Mouse (Mus musculus): ENCODE measurements at regions not wholly inside any gene's neighbourhood (a gene's known extent, or its start where the extent isn't known, plus 50 kb on each side); places are given as distances from the start of the nearest gene placed in this dataset.

DNA sequence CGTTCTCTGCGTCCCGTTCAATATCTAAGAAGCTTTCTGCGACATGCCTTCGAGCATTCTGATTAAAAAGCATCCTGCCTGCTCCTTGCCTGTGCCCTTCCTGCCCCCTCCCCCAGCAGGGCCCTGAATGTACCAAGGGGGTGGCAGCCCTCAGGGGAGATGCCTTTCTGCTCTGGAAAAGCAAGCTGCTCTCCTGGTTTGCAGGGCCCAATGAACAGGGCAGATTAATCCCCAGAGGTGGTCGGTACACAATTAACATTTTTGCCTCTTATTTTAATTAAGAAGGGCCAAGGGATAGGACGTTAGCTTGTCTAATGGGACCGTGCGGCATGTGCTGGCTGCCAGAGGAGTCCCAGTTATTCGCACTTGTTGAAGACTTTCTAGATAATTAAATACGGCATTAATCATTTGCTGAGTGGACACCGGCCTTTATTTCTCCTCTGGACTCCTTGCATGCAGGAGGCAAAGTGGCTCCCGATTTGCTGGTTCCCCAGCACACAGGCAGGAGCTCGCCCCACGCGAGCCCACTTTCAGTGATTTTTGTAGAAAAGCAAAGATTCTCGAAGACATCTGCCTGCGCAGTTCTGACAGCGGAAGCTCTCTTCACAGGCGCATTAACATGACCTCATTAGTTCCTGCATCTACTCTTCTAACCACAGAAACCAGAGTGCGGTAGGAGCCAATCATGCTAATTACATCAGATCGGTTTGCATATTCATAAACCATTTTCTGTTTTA is 336.8 kb upstream of the 4930535I16Rik start:
- DNase-seq (ENCODE audit: low spot score): no peak

DNA sequence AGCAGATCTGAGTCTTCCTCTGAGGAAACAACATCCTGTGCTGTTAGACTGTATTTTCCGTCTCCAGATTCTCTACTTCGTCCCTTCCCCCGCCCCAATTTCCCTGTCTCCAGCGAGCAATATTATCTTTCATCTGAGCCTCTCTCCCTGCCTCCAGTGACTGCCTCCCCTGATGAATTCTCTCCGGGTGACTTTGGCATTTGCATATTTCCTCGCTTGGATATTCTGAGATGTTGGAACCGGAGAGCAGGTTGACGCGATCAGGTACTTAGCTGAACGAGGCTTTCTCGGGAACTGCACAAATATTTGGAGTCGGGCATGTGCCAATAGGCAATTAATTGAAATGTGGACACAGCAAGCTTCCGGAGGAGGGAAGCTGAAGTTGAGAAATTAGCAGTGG is 323.8 kb upstream of the 4930535I16Rik start:
- no peak for DNase-seq (ENCODE audit: low spot score)

DNA sequence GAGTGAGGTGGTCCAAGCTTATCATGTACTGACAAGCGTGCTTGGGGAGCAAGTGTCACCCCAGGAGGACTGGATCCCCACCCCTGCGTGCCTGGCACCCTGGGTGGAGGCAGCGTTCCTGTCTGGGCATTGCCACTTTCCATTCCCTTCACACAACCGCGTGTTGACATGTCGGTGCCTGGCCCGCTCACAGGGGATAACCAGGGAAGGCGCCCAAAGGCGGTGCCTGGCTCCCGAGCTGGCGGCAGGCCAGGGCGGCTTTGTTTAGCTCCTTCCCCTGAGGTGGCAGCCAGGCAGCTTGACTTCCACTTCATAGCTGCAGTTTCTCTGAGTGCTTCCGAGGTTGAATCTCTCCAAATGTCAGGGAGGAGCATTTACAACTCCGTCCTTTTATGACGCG is 318.7 kb upstream of the 4930535I16Rik start:
- DNase-seq (ENCODE audit: low spot score): peak; percentile 66

DNA sequence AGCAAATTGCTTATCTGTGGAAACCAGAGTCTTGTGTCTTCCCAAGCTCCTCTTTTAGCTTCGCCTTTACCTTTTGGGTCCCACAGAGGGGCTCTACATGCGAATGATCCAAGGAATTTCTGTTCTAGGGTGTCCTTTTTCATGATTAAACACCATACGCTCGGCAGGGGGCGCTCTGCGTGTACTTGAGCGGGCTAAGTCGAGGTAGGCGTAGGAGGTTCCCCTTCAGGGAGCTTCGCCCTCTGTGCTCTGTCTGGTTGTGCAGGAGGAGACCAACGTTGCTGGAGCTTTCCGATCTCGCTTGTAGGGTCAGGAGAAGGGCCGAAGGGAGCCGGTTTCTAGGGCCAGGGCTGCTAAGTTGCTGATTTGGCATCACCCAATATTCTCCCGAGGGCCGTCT is 310.7 kb upstream of the 4930535I16Rik start:
- peak; percentile 47 for DNase-seq (ENCODE audit: low spot score)

DNA sequence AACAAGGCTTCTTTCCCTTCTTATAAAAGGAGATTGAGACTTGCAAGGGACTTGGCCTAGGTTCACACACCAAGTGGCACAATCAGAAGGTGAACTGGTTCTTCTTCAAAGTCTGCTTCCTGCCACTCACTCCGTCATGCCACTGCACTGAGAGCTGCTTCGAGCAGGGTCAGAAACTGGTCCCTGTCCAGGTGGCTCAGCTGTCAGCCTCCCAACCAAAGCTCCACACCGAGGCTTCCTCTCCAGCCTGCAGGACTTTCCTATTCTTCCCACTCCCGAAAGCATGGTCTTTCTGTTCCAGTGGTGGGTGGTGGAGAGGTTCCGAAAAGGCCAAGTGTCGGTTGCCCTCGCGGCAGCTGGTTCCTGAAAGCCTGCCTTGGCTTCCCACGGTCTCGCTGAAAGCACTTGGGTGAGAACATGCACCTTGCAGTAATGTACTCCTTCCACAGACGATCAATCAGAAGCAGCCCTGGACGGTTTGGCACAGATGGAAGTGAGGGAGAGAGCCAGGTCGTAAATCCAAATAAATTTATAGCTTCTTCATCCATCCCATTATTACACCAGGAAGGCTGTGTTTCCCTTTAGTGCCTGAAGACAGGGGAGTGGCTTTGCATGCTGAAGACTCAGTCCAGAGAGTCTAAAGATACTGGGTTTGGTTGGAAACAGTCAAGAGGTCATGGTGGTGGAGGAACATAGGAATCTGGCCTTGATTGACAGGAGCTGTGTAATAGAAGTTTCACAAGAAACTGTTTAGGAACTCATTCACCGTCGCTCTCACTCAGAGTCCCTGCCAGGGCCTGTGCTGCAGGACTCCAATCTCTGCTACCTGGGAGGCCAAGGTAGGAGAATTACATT is 306.1 kb upstream of the 4930535I16Rik start:
- DNase-seq (ENCODE audit: low spot score): no peak

DNA sequence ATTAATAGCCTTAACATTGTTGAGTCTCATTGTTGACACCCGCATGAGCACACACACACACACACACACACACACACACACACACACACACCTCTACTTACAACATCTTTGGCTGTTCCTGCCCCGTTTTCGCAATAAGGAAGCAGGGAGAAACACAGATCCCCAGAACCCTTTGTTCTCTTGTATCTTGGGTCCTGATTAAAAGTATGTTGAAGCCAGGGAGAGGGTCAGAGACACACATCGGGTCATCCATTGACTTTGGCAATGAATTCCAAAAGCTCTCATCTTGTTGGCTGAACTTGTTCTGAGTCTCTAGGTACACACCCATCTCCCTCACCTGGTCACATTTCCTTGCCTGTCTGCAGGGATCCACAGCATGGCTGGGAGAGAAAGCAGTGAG is 303.9 kb upstream of the 4930535I16Rik start:
- DNase-seq (ENCODE audit: low spot score): no peak

DNA sequence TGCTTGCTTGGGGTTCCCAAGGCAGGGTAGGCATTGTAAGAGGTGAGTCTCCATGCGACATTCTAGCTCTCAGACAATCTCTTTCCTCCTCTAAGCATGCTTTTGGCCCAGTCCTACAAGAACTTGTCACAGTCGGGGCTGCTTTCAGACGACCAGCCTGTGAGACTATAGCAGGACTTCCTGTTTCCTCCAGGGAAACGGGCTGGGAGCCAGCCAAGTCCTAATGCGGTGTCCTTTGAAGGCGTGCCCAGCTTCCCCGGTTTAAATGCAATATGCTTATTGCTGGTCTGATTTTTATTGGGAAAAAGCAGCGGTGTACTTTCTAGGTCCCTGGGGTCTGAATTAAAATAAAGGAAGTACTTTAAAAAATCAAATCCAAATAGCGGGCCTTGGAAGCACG is 299.4 kb upstream of the 4930535I16Rik start:
- peak; percentile 76 for DNase-seq (ENCODE audit: low spot score)

DNA sequence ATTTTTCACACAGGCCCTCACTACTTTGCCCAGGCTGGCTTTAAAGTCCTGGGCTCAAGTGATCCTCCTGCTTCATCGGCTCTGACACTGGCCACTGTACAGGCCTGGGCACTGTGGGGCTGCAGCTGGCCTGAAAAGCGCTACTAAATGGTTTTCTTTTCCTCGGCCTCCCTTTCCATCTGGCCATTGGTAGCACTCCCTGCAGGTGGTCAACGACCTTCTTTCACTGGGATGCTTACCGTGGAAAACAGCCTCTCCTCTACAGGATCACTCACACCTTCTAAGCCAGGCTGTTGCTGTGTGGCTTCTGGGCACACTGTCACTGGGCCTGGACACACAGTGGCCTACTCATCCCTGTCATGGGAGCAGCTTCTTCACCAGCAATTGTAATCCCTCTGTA is 298.5 kb upstream of the 4930535I16Rik start:
- no peak for DNase-seq (ENCODE audit: low spot score)

DNA sequence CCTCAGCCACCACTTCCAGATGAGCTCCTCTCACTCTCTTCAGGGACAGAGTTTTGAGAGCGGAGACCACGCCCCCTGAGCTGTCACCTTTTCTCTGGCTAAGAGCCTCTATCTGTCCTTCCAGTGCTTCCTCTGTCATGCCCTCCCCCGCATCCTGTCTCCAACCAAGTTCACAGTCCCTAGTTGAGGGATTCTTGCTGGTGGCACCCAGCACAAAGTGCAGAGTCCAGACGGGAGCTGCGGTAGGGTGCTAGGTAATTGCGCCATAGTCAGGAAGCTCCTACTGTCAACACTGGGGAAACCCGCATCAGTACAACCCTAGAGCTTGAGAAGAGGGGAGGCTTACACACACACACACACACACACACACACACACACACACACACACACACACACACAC is 297.3 kb upstream of the 4930535I16Rik start:
- DNase-seq (ENCODE audit: low spot score): no peak

DNA sequence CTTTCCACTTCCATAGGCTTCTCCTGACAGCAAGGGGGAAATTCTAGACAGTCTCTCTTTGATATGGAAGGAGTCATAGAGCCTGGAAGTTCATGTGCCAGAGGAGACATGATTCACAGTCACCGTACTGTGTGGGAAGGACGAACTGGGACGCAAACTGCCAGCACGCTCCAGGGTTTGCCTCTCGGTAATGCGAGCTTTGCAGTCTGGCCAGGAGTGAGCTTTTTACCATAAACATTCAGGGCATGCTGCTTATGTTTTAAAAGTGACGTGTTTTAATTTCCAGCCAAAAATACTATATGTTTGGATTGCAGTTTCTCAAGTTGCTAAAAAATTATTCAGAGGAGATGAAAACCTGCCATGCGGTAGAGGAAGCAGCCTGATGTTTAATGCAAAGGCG is 292.3 kb upstream of the 4930535I16Rik start:
- no peak for DNase-seq (ENCODE audit: low spot score)

DNA sequence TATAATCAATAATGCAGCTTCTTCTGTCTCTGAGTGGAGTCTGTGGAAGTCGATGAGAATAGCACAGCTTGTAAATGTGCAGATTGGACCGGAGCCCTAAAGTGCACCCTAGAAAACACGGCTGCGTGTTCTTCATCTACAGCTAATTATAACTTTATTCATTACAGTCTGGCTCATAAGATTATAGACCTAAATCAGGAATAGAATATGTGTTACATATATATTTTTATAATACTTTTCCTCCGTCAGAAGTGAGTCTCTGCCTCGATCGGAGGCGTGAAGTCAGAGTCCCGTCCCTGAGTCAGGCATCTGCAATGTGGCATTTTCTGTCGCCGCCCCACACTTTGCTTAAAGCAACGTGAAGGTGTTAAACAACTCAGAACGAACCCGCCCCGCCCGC is 288.7 kb upstream of the 4930535I16Rik start:
- no peak for DNase-seq (ENCODE audit: low spot score)

DNA sequence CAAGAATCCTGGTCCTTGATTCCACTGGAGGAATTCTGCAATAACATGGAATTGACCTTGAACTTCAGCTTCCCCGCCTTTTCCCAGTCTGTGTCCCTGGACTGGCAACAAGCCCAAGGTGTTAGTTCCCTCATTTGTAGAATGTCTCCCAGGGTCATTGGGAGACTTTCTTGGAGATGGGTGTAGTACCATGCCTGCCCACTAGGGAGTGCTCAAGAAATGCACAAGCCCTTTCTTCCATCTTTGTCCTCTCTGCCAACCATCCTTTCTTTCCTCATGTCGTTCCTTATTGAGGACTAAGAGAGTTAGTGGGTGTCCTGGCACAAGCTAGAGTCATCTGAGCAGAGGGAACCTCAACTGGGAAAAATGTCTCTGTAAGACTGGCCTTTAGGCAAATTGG is 285.9 kb upstream of the 4930535I16Rik start:
- no peak for DNase-seq (ENCODE audit: low spot score)

DNA sequence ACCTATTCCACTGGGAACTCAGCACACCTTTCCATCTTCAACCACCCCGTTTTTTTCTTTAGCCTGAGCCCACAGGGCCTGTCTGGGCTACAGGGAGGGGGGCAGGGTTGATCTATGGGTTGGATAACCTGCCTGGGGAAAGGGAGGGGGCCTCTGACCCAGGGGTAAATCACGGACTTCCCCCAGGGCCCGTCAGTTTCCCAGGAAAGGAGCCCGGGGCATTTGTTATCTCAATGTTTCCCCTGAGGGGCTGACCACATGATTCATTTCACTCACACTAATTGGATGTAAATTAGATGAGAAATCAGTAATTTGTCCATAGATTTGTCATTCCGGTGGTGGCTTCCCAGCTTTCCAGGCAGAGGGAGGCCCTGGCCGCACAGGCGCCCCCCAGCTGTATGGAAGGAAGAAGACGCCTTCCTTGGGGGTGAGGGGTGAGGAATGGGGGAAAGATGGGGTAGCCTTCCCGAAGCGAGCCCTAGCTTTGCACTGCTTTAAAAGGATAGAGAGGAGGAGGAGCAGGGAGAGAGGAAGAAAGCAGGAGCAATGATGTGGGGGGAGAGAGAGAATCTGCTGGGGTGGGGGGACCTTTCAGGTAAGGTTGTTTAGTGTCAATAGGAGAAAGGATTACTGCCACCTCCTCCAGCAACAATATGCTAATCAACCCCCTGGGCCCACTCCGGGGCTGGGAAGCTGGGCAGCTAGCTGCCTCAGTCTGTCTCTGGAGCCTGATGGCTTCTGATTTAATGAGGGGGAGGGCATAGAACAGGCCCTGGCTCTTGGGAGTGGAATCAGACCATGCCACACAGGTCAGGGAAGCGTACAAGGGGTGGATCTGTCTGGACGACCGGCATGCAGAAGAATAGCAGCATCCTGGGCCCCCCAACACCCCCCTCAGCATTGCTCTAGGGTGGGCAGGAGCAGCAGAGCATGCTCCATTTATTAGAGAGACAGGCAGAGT is 282.3 kb upstream of the 4930535I16Rik start:
- no peak for DNase-seq (ENCODE audit: low spot score)

DNA sequence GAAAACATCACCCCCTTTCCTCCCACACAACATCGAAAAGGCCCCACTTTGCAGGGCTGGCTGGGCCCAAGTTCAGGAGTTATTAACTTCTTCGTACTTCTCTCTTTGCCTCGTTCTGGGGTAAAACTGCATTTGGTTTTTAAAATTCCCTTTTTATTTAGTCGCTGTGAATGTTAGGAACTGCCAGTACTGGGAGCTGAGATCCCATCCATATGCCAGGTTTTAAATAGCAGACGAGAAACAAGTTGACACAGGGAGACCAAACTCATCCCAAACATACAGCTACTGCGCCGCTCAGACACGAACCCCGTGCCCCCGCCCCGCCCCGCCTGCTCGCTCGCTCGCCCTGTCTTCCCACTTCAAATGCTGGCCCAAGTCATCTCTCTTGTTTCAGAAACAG is 281.0 kb upstream of the 4930535I16Rik start:
- DNase-seq (ENCODE audit: low spot score): no peak

DNA sequence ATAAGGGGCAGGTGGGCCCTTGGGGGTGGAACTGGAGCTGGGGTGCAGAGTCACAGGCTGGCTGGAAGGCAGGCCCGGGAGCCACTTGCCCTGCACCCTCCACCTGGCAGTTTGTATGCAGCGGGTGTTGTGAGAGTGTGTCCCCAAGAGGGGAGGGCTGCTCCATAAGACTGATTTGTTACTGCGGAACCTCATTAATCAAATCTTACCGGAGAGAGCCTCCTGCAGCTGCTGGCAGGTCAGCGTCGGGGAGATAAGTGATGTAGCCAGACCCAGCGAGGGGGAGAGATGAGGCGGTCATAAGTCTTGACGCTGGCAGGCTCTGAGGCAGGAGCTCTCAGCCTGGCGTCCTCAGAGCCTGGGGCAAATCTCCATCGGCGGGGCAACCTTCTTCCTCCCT is 278.9 kb upstream of the 4930535I16Rik start:
- DNase-seq (ENCODE audit: low spot score): no peak

DNA sequence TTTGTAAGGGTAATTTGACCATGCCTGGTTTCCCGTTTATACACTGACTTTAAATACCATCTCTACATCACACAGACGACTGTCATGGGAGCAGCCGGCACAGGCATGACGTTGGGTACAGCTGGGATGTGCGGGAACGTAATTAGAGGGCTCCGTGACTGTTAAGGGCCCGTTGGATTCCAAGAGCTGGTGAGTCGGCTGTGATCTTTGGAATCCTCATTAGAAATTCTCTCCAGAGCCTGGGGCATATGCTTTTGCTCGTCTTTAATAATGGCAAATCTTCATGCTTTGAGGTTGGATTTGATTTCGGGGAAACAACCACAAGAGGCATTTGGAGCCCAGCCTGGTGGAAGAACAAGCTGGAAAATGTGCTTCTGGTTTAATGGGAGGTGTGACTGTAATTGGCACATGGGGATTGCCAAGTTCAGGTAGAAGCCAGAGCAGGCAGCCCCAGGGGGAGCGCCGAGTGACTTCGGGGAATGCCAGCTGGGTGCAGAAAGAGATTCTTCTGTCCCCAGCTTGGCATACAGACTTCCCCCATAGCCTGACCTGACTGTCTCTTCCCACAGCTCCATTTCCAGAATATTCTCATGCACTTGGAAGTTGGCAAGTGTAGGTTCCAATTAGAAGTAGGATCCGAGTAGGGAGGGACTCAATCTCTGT is 275.4 kb upstream of the 4930535I16Rik start:
- DNase-seq (ENCODE audit: low spot score): no peak

DNA sequence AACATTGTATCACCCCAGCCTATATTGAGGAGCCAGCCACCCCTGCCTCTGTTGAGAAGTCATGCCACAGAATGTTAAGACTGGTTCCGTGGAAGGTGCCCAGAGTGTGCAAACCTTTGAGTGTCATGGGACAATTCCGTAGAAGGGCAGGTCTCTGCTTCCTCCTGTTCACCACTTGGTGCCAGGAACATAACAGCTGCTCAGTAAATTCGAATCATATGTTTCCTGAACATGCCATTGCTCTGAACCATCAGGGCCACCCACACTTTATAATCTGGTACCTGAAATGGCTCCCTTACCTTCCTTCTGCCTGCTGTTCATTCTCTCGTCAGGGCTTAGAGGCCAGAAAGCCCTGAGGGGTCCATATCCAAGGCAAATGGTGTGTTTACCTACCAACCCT is 273.0 kb upstream of the 4930535I16Rik start:
- no peak for DNase-seq (ENCODE audit: low spot score)

DNA sequence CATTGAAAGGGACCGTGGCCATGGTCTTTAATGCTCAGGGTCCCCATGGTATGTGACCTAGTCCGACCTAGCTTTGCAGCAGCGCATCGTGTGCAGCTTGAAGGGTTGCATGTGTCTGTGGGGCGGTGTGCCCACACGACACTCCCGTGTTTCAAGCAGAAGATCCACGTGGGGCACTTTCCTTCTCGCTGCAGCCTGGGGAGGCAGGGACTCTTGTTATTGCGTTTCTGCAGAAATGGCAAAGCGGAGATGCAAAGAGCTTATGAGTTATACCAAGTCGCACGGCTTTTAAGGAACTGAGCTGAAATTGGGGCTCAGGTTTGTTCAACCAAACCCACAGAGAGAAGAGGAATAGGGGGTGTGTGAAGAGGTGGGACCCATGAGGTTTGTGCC is 272.2 kb upstream of the 4930535I16Rik start:
- DNase-seq (ENCODE audit: low spot score): no peak

DNA sequence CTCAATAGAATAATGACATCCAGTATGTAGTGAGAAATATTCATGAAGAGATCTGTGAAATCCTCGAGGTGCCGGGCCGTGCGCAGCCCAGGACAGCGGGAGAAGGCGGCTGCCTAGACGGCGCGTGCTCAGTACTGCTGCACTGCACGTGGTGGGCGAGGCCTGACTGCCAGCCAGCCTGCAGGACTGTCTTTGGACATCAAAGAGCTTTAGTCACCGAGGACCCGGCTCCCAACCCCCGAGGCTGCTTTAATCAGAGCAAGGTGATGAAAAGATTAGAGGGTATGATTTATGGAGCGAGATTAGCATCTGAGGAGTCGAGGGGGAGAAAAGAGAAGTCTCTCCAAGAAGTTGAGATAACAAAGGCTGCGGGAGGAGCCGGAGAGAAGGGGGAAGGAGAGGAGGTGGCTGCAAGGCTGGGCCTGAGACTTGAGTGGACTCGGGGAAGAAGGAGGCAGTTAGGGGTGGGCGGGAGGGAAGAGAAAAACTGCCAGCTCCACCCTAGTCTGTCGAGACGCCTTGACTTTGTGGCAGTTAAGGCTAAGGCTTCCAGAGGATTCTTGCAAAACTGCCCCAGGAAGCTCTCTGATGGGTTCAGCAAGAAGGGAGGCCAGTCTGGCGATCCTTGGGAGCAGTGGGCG is 271.6 kb upstream of the 4930535I16Rik start:
- no peak for DNase-seq (ENCODE audit: low spot score)

DNA sequence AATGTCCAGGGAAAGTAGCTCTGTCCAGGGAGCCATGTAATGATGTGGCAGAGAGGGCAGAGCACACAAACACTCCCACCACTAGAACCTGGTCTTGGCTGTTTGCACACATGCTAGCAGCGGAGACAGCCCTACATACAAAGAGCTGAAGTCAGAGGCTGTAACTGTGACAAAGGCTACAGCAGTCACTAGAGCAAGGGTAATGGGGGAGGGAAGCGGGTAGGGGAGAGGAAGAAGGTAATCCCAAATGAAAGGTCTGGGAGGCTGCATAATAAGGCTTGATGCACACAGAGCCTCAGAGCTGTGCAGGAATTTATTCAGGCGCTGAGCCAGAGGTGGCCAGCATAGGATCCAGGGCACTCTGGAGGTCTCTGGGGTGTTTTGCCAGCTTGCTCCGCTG is 269.3 kb upstream of the 4930535I16Rik start:
- DNase-seq (ENCODE audit: low spot score): no peak

DNA sequence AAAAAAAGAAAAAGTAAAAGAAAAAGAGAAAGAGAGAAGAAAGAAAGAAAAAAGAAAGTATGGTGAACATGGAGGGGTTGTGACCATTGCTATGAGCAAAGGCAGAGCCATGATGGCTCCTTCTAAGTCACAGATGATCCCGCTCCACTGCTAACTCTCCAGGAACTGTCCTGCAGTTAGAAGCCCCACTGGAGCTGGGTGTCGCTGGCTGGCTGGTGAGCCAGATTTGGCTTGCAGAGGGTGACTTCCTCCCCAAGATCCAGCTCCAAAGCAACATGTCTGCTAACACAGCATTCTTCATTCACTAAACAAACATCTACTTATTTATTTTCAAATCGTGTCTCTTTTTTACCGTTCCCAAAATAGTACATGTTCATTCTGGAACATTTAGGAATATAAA is 263.5 kb upstream of the 4930535I16Rik start:
- DNase-seq (ENCODE audit: low spot score): no peak
